Mouse (Mus musculus) frontal cortex, adult 2 months (tissue): ENCODE results near the gene Kit. TPM values are rescaled to one million over a fixed set of nuclear protein-coding genes. Genes with fewer than 3 reads are reported as not detected.
A peak's percentile ranks its signal among the peaks of the same experiment; 100 is the strongest.

Experiments used
- DNase-seq, 2 experiments: peaks; one replicate each; pipeline ENCODE4 v3.0.0; 2022; ENCODE audit warnings: low spot score in 1 of 2; ENCODE audit errors: extremely low spot score in 1 of 2
- polyA plus RNA-seq: library from polyadenylated mRNA; depleted of rRNA; stranded (reverse); fragments of >200 nt; gene quantifications from 2 replicates; pipeline ENCODE4 v1.2.3, GENCODE M21; 2012

Kit gene
- polyA plus RNA-seq, 1 experiment = 24.6 TPM

- DNase-seq = no peak
These were observed 15.0 kb downstream of the Kit start for GRCm38 (mm10) chr5:75589552-75590346.

DNA sequence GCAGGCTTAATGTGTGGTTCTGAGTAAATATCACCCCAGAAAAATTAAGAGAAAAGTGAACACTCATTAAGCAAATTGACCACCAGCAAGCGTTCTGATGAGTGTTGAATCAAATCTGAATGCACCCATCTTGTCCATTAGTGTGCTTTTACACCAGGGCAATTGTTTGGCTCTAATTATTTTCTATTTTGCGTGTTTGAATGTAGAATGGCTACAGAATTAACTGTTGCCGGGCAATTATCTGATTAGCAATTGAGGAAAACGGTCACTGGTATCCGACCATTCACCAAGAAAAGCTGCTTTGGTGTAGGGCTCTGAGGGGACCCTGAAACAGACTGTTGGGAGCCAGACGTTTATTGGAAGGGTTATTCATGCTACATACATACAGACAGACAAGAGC lies 16.2 kb downstream of the Kit start:
- DNase-seq = no peak

GRCm38 (mm10) chr5:75591567-75591966 lies 16.9 kb downstream of the Kit start:
- DNase-seq = no peak

DNA sequence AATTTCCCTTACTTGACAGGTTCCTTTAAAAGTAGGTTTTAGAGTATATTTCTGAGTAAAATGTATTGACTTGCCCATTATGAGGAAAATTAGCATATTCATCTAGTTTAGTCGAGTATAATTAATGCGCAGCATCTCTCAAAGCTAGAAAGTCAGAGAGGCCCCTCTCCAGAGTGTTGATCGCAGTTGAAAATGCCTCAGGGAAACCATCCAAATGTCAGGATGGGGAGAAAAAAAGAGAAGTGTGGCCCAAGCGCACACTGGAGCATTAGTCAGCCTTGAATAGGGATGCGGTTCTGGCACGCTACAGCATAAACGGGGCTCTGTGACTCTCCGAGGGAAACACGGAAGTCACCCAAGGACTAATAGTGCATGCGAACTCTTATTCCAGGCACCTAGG lies 20.6 kb downstream of the Kit start:
- DNase-seq = no peak

DNA sequence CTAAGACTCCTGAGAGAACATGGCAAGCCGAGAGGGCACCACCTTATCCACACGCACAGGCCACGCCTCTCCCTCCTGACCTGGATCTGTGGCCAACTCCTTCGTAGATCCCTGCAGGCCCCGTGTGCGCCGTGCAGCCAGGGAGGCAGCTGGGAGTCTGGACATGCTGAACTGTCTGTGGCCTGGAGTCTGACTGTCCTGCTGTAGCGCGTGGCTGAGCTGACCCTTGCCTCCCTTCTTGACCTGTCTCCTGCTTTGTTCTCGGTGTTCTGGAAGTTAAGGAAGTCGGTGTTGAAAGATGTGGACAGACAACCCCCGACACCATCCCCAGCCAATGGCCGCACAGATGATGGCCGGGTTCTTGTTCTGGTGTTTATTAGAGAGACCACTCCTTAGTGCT lies 21.5 kb downstream of the Kit start:
- DNase-seq = no peak

DNA sequence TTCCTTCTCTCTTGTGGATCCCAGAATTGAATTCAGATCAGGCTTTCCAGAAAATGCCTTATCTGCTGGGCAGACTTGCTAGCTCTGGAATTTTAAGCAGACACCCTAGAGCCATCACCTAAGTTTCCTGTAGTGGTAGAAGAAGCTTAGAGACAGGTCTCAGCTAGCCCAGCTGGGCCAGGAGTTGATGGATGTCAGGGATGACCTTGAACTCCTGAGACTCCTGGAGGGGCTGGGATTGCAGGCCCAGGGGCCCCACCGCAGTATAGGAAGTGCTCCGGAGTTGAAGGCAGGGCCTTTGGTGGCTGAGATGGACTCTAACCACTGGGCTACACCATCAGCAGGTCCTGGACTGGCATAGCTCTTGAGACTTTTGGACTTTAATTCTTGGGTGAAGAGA lies 22.6 kb downstream of the Kit start:
- DNase-seq = no peak

DNA sequence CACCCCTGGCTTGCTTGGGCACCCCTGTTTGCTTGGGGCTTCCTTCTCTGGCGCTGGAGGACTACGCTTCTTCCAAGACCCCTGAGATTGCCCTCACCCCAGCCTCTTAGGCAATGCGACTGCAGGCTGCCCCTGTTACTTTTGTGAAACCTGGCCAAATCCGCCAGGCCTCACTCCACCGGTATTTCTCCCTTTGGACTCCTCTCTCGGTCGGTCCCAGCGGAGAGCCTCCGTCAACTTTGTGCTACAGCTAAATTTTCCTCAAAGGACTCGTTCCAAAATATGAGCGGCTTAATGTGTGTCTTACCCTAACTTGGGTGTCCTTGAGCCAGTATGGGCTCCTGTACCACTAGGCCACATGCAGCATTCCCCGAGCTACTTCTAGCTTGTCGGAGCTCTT lies 23.8 kb downstream of the Kit start:
- DNase-seq = no peak

- DNase-seq = no peak
These were observed 25.3 kb downstream of the Kit start for GRCm38 (mm10) chr5:75599991-75600390.

DNA sequence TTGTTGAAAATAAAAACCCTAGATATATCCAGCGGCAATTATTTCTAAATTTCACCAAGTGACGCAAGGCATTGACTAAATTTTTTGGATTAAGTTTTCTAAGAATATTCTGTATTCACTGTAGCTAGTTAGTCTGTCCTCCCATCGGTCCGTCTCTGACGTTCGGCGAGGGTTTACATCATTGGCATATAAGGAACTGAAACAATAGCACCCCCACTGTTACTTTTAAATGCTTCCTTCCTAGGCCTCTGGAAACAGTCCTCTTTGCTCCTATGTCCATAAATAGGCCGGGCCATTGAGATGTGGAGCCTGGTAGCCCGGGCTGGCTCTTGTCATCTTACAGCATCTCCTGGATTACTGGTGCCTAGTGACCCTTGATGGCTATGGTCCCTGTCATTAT lies 29.5 kb downstream of the Kit start:
- DNase-seq = no peak

DNA sequence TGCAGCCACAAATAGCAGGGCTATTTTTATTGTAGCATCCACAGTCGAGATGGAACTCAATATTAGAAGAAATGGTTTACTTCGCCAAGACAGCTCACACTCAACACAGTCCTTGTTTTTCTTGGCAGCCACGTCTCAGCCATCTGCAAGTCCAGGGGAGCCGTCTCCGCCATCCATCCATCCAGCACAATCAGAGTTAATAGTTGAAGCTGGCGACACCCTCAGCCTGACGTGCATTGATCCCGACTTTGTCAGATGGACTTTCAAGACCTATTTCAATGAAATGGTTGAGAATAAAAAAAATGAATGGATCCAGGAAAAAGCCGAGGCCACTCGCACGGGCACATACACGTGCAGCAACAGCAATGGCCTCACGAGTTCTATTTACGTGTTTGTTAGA lies 32.2 kb downstream of the Kit start:
- peak in 1 of 2 experiments; percentile 9 for DNase-seq

DNA sequence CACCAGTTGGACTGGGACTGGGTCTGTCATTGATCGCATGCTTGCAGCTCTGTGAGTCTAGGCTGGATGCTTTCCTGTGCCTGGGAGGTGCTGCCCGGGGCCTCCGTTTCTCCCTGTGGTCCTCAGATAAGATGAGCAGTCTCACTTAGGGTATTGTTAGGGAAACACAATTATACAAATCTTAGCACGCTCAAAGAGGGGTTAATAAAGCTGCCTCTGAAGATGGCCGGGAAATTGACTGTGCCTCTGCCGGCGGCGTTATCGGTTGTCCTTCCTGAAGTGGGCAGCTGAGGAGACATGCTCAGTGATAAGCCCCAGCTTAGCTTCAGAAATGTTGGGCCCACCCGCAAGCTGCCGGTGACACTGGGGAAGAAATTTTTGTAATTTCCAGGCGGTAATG lies 33.3 kb downstream of the Kit start:
- no peak for DNase-seq

GRCm38 (mm10) chr5:75612380-75612779 lies 37.7 kb downstream of the Kit start:
- DNase-seq = no peak

GRCm38 (mm10) chr5:75612926-75613325 lies 38.2 kb downstream of the Kit start:
- no peak for DNase-seq

GRCm38 (mm10) chr5:75615000-75615571 lies 40.4 kb downstream of the Kit start:
- no peak for DNase-seq

DNA sequence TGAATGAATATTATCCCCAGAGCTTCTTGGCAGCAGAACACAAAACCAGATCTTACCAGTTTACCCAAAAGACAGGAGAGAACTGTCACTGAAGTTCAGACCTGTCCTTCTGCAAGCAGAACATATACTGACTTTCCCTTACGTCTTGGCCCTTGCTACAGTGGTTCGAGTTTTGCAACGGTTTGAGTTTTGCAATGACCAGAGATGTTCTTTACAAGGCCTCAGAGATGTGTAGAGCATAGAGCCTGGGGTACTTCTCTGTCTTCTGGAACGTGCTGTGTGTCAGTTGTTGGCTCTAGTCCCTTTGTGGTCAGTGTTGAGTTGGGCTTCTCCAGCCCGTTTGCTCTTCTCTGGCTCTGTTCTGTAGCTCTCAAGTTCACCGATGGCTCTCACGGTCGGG lies 40.9 kb downstream of the Kit start:
- no peak for DNase-seq

GRCm38 (mm10) chr5:75622401-75622800 lies 47.7 kb downstream of the Kit start:
- DNase-seq = no peak

DNA sequence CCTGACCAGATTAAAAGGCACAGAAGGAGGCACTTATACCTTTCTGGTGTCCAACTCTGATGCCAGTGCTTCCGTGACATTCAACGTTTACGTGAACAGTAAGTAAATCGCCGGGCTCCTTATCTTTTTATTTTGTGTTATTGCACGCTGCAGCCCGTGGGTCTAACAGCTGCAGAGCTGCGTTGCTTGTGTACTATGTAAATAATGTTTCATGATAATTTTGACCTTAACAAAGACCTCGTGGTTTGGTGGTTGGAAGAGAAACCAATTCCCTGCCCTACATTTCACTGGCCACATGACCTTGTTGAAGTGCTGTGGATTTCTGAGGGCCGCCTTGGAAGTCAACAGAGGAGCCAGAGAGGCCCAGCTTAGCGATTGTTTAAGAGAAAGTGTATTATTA lies 48.3 kb downstream of the Kit start:
- DNase-seq = no peak

DNA sequence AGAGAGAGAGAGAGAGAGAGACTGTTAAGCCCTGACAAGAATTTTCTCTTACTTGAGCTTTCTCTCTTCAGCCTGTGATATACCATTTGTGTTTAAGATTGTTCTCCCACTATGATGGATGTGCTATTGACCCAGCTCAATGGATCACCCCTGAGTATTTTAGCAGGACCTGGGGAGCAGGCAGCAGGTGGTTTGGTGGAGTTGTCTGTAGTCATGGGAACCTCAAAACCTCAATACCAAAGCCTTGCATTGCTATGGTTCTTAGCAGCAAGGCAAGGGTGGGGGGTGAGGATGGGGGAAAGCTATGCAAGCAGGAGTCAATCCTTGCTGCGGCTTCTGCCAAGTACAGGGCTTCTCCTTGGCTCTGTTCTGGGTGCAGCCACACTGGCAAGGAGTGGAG lies 48.8 kb downstream of the Kit start:
- DNase-seq = no peak

GRCm38 (mm10) chr5:75623993-75624706 lies 49.4 kb downstream of the Kit start:
- DNase-seq = no peak

GRCm38 (mm10) chr5:75625059-75625458 lies 50.3 kb downstream of the Kit start:
- no peak for DNase-seq

DNA sequence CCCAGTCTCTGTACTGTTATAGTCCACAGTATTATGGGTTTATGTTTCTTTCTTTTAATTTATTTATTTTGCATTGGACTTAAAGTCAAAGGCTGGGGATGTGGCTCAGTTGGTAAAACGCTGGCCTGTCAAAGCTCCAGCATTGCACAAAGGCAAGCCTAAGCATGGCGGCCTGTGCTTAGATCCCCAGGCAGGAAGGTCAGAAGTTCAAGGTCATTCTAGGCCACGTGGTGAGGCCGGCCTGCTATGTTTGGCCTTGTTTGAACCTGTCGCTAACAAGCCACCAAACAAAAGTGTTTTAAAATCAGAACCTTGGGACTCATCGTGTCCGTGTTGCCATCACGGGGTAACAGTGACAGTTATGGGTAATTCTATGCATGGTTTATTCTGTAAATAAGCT lies 51.6 kb downstream of the Kit start:
- no peak for DNase-seq

DNA sequence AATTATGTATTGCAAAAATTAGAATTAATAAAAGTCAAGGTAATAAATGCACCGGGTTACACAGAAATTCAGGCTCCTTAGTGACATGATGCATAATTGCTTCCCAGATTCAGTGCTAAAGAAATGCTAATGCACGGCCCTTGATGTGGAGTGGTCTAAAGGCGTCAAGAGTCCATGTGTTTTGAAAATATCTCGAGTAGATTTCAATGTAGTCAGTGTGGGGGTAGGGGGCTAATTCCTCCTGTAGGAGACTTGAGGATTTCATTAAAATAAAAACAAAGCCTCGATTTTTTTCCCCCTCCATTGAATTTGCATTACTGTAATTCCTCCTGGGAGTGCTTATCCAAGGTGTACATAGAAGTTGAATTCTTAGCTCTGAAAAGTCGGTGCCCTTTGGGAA lies 52.0 kb downstream of the Kit start:
- no peak for DNase-seq
